Mouse (Mus musculus) adrenal gland, postnatal 4 days (tissue): ENCODE results near the gene Sipa1l1. TPM values are rescaled to one million over a fixed set of nuclear protein-coding genes. Genes with fewer than 3 reads are reported as not detected.

Source experiments
- DNase-seq, 2 experiments: peaks; one replicate each; pipeline ENCODE4 v3.0.0; 2021 to 2022; ENCODE audit warnings: low spot score in 2 of 2, mixed read lengths in 2 of 2
- total RNA-seq, 2 experiments: library from RNA; stranded (reverse); gene quantifications; 2 replicates each; pipeline ENCODE4 v1.2.3; 2021

Gene Sipa1l1
- total RNA-seq, 2 experiments from 2014 or later = 32.7 to 40.0 TPM

- no peak for DNase-seq
Measured at GRCm38 (mm10) chr12:82366754-82367153, 197.6 kb downstream of the Sipa1l1 start.

DNA sequence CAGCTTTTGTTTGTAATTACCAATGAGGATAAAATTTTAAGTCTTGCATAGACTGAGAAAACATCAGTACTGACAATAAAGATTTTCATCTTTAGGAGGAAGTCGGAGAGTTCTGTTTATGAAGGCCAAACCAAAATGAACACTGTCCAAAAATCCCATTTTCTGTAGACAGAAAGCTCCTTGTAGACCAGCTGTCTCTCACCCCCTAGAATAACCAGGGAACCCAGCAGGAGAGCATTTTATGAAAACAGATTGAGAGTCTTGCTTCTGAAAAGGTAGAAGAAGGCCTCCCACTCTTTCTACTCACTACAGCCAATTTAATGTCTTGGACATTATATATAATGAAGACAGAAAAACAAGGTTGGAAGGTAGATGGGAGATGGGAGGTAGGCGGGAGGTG is 198.2 kb downstream of the Sipa1l1 start:
- no peak for DNase-seq

DNA sequence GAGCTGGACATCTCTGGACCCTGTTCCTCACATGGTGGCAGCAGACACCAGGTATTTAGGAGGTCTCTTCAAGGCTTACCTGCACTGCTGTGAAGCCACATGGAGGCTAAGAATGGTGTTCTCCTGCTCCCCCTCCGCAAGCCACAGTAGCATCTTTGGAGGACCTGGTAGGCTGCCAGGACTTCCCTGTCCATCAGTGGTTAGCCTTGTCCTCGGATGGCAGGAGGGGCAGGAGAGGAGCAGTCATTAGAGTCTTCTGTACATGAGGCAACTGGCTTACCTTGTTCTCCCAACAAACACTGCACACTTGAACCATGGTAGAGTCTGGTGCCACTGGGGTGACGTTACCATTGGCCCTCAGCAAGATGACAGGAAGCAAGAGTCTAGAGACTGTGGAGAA is 198.9 kb downstream of the Sipa1l1 start:
- DNase-seq = no peak

DNA sequence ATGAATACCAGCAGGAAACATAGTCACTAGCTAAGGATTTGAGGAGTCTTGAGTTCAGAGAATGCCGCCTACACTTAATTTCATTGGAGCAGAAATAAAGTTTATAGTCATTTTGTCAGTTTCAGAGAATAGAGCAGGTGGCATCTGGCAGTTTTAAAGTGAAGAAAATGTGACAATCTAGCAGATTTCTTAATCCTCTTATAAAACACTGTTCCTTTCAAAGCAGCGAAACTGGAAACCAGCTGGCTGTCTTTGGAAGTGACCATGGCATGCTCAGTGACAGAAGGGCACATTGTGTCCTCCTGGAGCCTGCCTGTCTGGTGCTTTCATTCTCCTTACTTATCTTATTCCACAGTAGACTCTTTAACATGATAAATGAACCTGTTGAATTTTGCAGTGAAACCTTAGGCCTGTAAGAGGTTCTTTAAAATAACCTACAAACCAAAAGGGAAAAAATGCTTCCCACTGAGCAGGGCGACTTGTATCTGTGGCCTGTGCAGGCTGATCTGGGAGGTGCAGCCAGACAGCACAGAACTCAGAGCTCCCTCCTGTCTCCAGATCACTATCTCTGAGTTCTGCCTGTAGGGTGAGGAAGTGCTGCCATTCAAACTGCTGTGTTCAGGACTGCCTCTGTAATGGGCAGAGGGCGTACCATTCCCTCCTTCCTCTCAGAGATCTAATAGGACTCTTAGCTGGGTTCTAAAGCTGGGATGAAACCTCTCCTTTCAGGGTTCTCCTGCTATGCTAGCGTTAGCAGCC is 200.5 kb downstream of the Sipa1l1 start:
- DNase-seq = no peak

DNA sequence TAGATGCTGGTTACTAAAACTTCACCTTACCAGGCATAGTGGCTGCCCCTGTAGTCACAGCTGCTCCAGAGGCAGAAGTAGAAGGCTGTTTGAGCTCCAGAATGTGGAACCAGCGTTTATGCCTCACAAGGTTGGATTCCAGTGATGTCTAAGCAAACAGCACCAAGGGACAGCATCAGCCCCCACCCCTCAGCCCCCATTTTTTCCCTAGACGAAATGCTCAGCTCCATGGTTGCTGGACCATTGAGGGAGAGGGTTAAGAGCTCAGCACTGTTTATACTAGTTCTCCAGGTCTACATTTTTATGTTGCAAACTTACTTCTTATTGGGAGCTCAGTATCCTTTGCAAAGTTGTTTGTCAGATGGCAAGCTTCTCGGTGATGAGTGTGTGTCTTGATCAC is 202.1 kb downstream of the Sipa1l1 start:
- DNase-seq = no peak

DNA sequence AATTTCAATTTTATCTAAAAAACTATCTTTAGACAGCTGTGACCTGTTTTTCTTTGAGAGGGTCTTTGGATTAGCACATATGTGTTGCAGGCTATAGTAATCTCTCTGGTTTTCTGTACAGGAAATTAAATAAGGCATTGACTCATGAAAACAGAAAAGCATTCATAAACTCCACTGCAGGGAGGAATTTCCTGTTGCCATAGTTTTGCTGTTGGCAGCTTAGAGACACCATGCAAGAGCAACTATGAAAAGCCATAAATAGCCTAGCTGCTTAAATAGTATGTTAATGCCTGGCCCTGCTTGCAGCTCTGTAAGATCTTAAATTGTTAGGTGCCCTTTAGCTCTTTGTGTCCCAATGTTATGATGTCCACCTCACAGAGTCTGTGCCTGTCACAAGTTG is 204.9 kb downstream of the Sipa1l1 start:
- DNase-seq = no peak

GRCm38 (mm10) chr12:82382932-82383331 is 213.8 kb downstream of the Sipa1l1 start:
- no peak for DNase-seq

GRCm38 (mm10) chr12:82384719-82385118 is 215.6 kb downstream of the Sipa1l1 start:
- DNase-seq = no peak

GRCm38 (mm10) chr12:82387042-82387441 is 217.9 kb downstream of the Sipa1l1 start:
- DNase-seq = no peak

DNA sequence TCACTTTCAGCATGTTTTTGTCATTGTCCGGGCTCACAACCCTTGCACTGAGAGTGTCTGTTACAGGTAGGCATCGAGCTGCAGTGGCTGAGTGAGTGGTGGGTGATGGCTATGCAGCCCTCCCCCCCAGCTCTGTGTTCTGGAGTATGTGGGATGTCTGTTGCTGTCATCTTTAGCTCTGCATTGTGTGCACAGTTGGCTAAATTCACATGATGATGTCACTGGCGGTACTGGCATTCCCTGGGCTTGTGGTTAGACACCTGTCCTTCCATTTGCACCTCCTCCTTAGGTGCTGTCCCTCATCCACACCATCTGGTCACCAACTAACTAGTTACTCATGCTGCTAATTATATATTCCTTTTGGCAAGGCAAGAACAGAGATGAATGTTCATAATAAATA is 218.5 kb downstream of the Sipa1l1 start:
- no peak for DNase-seq

DNA sequence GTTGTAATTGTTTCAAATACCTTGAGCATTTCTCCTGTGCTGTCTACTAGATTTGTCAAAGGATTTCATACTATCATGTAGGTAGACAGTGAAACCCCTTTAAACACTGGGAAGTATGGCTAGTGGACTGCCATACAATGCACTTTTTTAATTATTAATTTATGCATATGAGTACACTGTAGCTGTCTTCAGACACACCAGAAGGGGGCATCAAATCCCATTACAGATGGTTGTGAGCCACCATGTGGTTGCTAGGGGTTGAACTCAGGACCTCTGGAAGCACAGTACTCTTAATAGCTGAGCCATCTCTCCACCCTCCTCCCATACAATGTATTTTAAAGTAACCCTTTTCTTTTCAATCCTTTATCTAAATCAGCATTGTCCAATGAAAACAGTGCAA is 219.0 kb downstream of the Sipa1l1 start:
- DNase-seq = no peak

GRCm38 (mm10) chr12:82394118-82394861 is 225.2 kb downstream of the Sipa1l1 start:
- no peak for DNase-seq

GRCm38 (mm10) chr12:82395194-82395593 is 226.1 kb downstream of the Sipa1l1 start:
- DNase-seq = no peak

- no peak for DNase-seq
Measured at GRCm38 (mm10) chr12:82397193-82397592, 228.1 kb downstream of the Sipa1l1 start.

DNA sequence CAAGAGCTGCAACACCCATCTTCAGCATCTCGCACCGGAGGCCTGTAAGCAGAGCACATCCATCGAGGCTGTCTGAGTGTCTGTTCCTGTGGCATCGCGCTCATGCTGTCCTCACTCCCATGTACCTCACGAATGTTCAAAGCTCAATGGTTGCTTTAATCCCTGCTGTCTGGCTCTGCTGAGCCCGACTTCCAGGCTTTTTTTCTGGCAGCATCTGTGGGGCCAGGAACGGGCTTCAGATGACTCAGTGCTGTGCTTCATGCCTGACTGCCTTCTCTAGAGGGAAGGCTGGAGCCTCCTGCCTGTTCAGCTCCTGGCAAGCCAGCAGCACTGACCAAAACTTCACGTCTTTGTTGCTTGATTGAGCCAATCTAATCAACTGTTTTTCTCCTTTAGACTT is 228.6 kb downstream of the Sipa1l1 start:
- DNase-seq = no peak

GRCm38 (mm10) chr12:82398926-82399325 is 229.8 kb downstream of the Sipa1l1 start:
- DNase-seq = no peak

- DNase-seq = no peak
Measured at GRCm38 (mm10) chr12:82399971-82400720, 231.0 kb downstream of the Sipa1l1 start.

- DNase-seq = no peak
Measured at GRCm38 (mm10) chr12:82400783-82401182, 231.7 kb downstream of the Sipa1l1 start.

- no peak for DNase-seq
Measured at GRCm38 (mm10) chr12:82401440-82401839, 232.3 kb downstream of the Sipa1l1 start.

- no peak for DNase-seq
Measured at GRCm38 (mm10) chr12:82402635-82403034, 233.5 kb downstream of the Sipa1l1 start.

- no peak for DNase-seq
Measured at GRCm38 (mm10) chr12:82407531-82408255, 238.6 kb downstream of the Sipa1l1 start.
